In genomic region chr12:30344806-30345205, GRCm38 (mm10) we compare ENCODE assay signal across 16 mouse cellular contexts. TPM values are rescaled to one million over a fixed set of nuclear protein-coding genes. Genes with fewer than 3 reads are reported as not detected.
A peak's percentile ranks its signal among the peaks of the same experiment; 100 is the strongest.
DNase-seq lines count a peak whose midpoint lies in the region; ATAC-seq and TF ChIP-seq lines count a peak whose summit lies in the region.
"Had no signal": no experiment of that assay in that cellular context is flagged by ENCODE, and none has a peak within 500 bp of the region (broad histone marks: within the 10 kb centered on the region; RNA-seq: fewer than 3 reads in every experiment).

No protein-coding gene starts in this region.

- peak; percentile 12 for DNase-seq in adrenal gland, postnatal 10 days
- DNase-seq in adrenal gland, adult 2 months, result no peak
- no peak for DNase-seq in hindbrain, embryonic 11.5 days (ENCODE audit: low spot score)
- no peak for DNase-seq in lung, adult 2 months
- peak; percentile 50 for DNase-seq in lung, postnatal 10 days
- no peak for DNase-seq in adipocyte (ENCODE audit: low spot score)
- DNase-seq: adrenal gland, adult 8-10 months; cerebellum, postnatal 14 days; gastrocnemius, postnatal 25 days; liver, embryonic 13.5 days had no signal

- no peaks in the 10 kb centered on the region for H3K9me3 ChIP-seq in hindbrain, embryonic 16.5 days (ENCODE audit: control insufficient read depth, low read length)
- H3K9me3 ChIP-seq in hindbrain, embryonic 11.5 days (ENCODE audit: control insufficient read depth, low read length), result no peaks in the 10 kb centered on the region
- no peaks in the 10 kb centered on the region for H3K9me3 ChIP-seq in lung, embryonic 16.5 days (ENCODE audit: control insufficient read depth, low read length)
- H3K9me3 ChIP-seq: embryonic facial prominence, embryonic 12.5 days; heart, embryonic 13.5 days; liver, embryonic 13.5 days had no signal

- 0 out of 2 replicates have a peak, but pooled peaks have one; percentile 17 for ATAC-seq in hindbrain, embryonic 16.5 days
- no peak for ATAC-seq in hindbrain, embryonic 11.5 days (ENCODE audit: low FRiP score)
- ATAC-seq in lung, embryonic 16.5 days (ENCODE audit: low read depth), result 0 out of 2 replicates have a peak, but pooled peaks have one; percentile 31
- ATAC-seq: hindbrain, postnatal 0 days had no signal

- H3K36me3 ChIP-seq in hindbrain, embryonic 16.5 days (ENCODE audit: control insufficient read depth, insufficient read depth, low read length), result no peaks in the 10 kb centered on the region
- H3K36me3 ChIP-seq in hindbrain, embryonic 11.5 days (ENCODE audit: control insufficient read depth, insufficient read depth, low read length), result no peaks in the 10 kb centered on the region
- H3K36me3 ChIP-seq in lung, embryonic 16.5 days (ENCODE audit: control insufficient read depth, insufficient read depth, low read length), result no peaks in the 10 kb centered on the region
- H3K36me3 ChIP-seq: embryonic facial prominence, embryonic 12.5 days; heart, embryonic 13.5 days; liver, embryonic 13.5 days had no signal

- no peak for TF ChIP-seq POLR2A in lung, adult 2 months (IDR thresholded peaks at IDR 0.05; ENCODE audit: borderline replicate concordance, extremely low read depth, low read depth, low read length)

- no peak for TF ChIP-seq CTCF in lung, adult 2 months (IDR thresholded peaks at IDR 0.05; ENCODE audit: insufficient read depth, low read length)

- no peaks in the 10 kb centered on the region for H3K4me1 ChIP-seq in hindbrain, embryonic 16.5 days (ENCODE audit: control insufficient read depth, insufficient read depth, low read depth, low read length)
- H3K4me1 ChIP-seq in hindbrain, embryonic 11.5 days (replicated peaks; ENCODE audit: control insufficient read depth, insufficient read depth, low read length), result no peaks in the 10 kb centered on the region
- H3K4me1 ChIP-seq in lung, embryonic 16.5 days (replicated peaks; ENCODE audit: control insufficient read depth, insufficient read depth, low read length), result no peaks in the 10 kb centered on the region
- H3K4me1 ChIP-seq in lung, adult 2 months (ENCODE audit: control insufficient read depth, insufficient read depth, low read length), result no peaks in the 10 kb centered on the region
- H3K4me1 ChIP-seq: embryonic facial prominence, embryonic 12.5 days; liver, embryonic 13.5 days had no signal

- WGBS in hindbrain, embryonic 16.5 days, result 18% methylated on average over 1 of the region's 1 CpGs
- WGBS in hindbrain, embryonic 11.5 days, result 64% methylated on average over 1 of the region's 1 CpGs
- 29% methylated on average over 1 of the region's 1 CpGs for WGBS in lung, embryonic 16.5 days
- 14% methylated on average over 1 of the region's 1 CpGs for WGBS in lung, adult 2 months

- H3K27ac ChIP-seq in hindbrain, embryonic 16.5 days (ENCODE audit: low read depth, low read length), result no peak overlapping the region
- no peak overlapping the region for H3K27ac ChIP-seq in hindbrain, embryonic 11.5 days (ENCODE audit: low read depth, low read length)
- H3K27ac ChIP-seq in lung, embryonic 16.5 days (ENCODE audit: low read length), result no peak overlapping the region
- H3K27ac ChIP-seq: embryonic facial prominence, embryonic 12.5 days; heart, embryonic 13.5 days; hindbrain, postnatal 0 days; liver, embryonic 13.5 days had no signal

- no peak overlapping the region for H3K9ac ChIP-seq in hindbrain, embryonic 16.5 days (ENCODE audit: low read depth, low read length)
- H3K9ac ChIP-seq in hindbrain, embryonic 11.5 days (ENCODE audit: low read depth, low read length), result no peak overlapping the region
- H3K9ac ChIP-seq in lung, embryonic 16.5 days (ENCODE audit: low read length), result no peak overlapping the region
- H3K9ac ChIP-seq: embryonic facial prominence, embryonic 12.5 days; heart, embryonic 13.5 days; liver, embryonic 13.5 days had no signal

- H3K4me3 ChIP-seq in hindbrain, embryonic 16.5 days (ENCODE audit: low read length), result no peak overlapping the region
- no peak overlapping the region for H3K4me3 ChIP-seq in hindbrain, embryonic 11.5 days (ENCODE audit: low read depth, low read length)
- no peak overlapping the region for H3K4me3 ChIP-seq in lung, embryonic 16.5 days (ENCODE audit: low read length)
- H3K4me3 ChIP-seq in lung, adult 2 months (replicated peaks; ENCODE audit: extremely low read depth, low read depth, low read length), result no peak overlapping the region
- H3K4me3 ChIP-seq: embryonic facial prominence, embryonic 12.5 days; heart, embryonic 13.5 days; liver, embryonic 13.5 days had no signal

- no peak overlapping the region for H3K4me2 ChIP-seq in hindbrain, embryonic 16.5 days (ENCODE audit: low read length)
- H3K4me2 ChIP-seq in hindbrain, embryonic 11.5 days (replicated peaks; ENCODE audit: low read depth, low read length), result no peak overlapping the region
- no peak overlapping the region for H3K4me2 ChIP-seq in lung, embryonic 16.5 days (ENCODE audit: low read depth, low read length)
- H3K4me2 ChIP-seq: embryonic facial prominence, embryonic 12.5 days; heart, embryonic 13.5 days; liver, embryonic 13.5 days had no signal

- no peaks in the 10 kb centered on the region for H3K27me3 ChIP-seq in hindbrain, embryonic 16.5 days (replicated peaks; ENCODE audit: control insufficient read depth, insufficient read depth, low read length)
- H3K27me3 ChIP-seq in hindbrain, embryonic 11.5 days (ENCODE audit: control insufficient read depth, insufficient read depth, low read length), result no peaks in the 10 kb centered on the region
- no peaks in the 10 kb centered on the region for H3K27me3 ChIP-seq in lung, embryonic 16.5 days (ENCODE audit: control insufficient read depth, insufficient read depth, low read depth, low read length)
- H3K27me3 ChIP-seq: embryonic facial prominence, embryonic 12.5 days; heart, embryonic 13.5 days; liver, embryonic 13.5 days had no signal

RNA-seq across cellular contexts. Expression of gene Sntg2, which starts 28.4 kb away (rescaled TPM):
- 1 to 10 TPM; 1.0 to 1.5 TPM for total RNA-seq in adrenal gland, postnatal 10 days (2021)
- total RNA-seq in adrenal gland, adult 2 months (2021), result 1 to 10 TPM in 1 of 2 experiments, under 1 TPM in 1; 0.76 to 1.1 TPM
- polyA plus RNA-seq in adrenal gland, adult 2 months (2012; rRNA removed), result 0.54 and 1.0 TPM in 2 replicates
- polyA plus RNA-seq in hindbrain, embryonic 16.5 days (2015; fragmentation: Nextera tagmentation; extraction: Ambion mirVana), result 4.4 and 6.2 TPM in 2 replicates
- polyA plus RNA-seq in hindbrain, embryonic 11.5 days (2014; fragmentation: Nextera tagmentation; extraction: Ambion mirVana), result 0.43 and 1.0 TPM in 2 replicates
- 10.1 and 11.5 TPM in 2 replicates for polyA plus RNA-seq in lung, embryonic 16.5 days (2015; fragmentation: Nextera tagmentation; extraction: Ambion mirVana)
- 1.8 and 2.5 TPM in 2 replicates for polyA plus RNA-seq in lung, adult 2 months (2012; rRNA removed)
- total RNA-seq: megakaryocyte progenitor cell, adult 5-6 weeks had no signal

Comparison
In these comparisons a context has a peak if more than half of its experiments do, and no peak if none do; other contexts are left out.
1. DNase-seq: peak in adrenal gland, postnatal 10 days (single experiment) and lung, postnatal 10 days (single experiment); none in adrenal gland, adult 2 months (single experiment), hindbrain, embryonic 11.5 days (single experiment), lung, adult 2 months (single experiment) and adipocyte (single experiment).